Mouse (Mus musculus): ENCODE measurements around the gene Nt5c3. TPM values are rescaled to one million over a fixed set of nuclear protein-coding genes. Genes with fewer than 3 reads are reported as not detected.

Nt5c3 gene
- polyA plus RNA-seq (2015; fragmentation: Nextera tagmentation; extraction: Ambion mirVana): 240 and 242 TPM in 2 replicates

DNA sequence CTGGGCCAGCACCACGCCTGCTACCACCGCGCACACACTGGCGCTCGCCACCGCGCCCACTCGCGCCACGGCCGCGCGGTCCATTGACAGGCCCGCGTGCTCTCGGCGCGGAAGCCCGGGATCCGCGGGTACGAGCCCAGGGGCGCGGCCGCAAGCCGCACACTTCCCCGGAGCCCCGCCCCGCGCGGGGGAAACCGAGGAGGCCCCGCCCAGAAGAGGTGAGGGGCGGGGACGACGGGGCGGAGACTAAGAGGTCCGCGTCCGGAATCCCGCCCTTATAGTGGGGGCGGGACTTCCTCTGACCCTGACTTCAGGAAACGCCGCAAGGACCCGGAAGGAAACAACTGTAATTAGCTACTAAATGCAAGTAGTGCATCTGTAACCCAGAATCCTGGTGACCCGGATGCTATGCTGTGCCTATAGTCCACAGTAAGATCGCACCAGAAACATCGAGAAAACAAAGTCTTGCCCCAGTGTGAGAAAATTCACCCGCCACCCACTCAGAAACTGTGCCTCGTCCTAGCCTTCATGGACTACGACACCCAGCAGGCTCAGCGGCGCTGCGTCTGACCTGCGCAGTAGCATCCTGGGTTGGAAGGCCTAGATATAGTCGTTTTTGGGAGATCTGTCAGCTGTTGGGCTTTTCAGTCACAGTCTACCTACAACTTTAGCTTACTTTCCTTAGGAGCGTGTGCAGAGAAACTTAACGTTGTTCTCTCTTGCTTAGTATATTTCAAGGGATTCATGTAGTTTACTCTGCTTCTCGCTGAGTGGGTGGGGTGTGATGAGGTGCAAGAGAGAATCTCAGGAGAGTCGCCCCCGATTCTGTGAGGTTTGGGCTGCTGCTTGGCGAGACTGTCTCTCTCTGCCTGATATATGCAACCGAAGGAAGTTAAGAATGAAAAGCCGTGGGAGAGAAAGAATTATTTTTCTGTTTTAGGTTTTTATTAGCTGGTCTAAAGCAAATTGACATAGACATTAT is at the start of gene Nt5c3, which contains the start of gene Vmn1r4:
TSS of gene Nt5c3 (minus strand) at position 207 of the 982 bp plus-strand sequence.
TSS of gene Vmn1r4 (plus strand) at position 290 of the 982 bp plus-strand sequence.
- peak; percentile 84 for ATAC-seq (ENCODE audit: low read depth)
- H3K4me3 ChIP-seq (ENCODE audit: low read depth, low read length): peak within 1 kb of the TSS; percentile 94
- H3K4me1 ChIP-seq (ENCODE audit: control insufficient read depth, low read depth, low read length): peaks cover 18% of the 10 kb centered on the region
- H3K27ac ChIP-seq (ENCODE audit: low read length): peak within 1 kb of the TSS; percentile 96
- no peaks in the 10 kb centered on the region for H3K9me3 ChIP-seq (replicated peaks; ENCODE audit: control insufficient read depth, low read length)
- H3K27me3 ChIP-seq (ENCODE audit: control insufficient read depth, insufficient read depth, low read depth, low read length): no peaks in the 10 kb centered on the region
- peak within 1 kb of the TSS; percentile 94 for H3K9ac ChIP-seq (ENCODE audit: low read depth, low read length)
- H3K4me2 ChIP-seq (ENCODE audit: low read depth, low read length): peak within 1 kb of the TSS; percentile 81
- H3K36me3 ChIP-seq (ENCODE audit: control insufficient read depth, insufficient read depth): no peaks in the 10 kb centered on the region
- WGBS (ENCODE audit: insufficient replicate concordance): 3% methylated on average over 60 of the region's 64 CpGs

- Histone ChIP-seq H3K36me3 (ENCODE audit: control insufficient read depth, insufficient read depth) (no peaks in the 10 kb centered on the region), H3K27me3 (ENCODE audit: control insufficient read depth, insufficient read depth, low read depth, low read length) (no peaks in the 10 kb centered on the region), H3K9me3 (replicated peaks; ENCODE audit: control insufficient read depth, low read length) (no peaks in the 10 kb centered on the region), H3K4me2 (ENCODE audit: low read depth, low read length) (no peak within 1 kb of the TSS), H3K4me3 (ENCODE audit: low read depth, low read length) (no peak within 1 kb of the TSS), H3K27ac (ENCODE audit: low read length) (no peak within 1 kb of the TSS), H3K9ac (ENCODE audit: low read depth, low read length) (no peak within 1 kb of the TSS), H3K4me1 (ENCODE audit: control insufficient read depth, low read depth, low read length) (no peaks in the 10 kb centered on the region)
- ATAC-seq (ENCODE audit: low read depth): no peak
Observed at GRCm38 (mm10) chr6:56969973-56970372, 46.2 kb upstream of the Nt5c3 start, which contains the start of gene Vmn1r5. Gene Vmn1r5 (plus strand): TSS chr6:56970273.

DNA sequence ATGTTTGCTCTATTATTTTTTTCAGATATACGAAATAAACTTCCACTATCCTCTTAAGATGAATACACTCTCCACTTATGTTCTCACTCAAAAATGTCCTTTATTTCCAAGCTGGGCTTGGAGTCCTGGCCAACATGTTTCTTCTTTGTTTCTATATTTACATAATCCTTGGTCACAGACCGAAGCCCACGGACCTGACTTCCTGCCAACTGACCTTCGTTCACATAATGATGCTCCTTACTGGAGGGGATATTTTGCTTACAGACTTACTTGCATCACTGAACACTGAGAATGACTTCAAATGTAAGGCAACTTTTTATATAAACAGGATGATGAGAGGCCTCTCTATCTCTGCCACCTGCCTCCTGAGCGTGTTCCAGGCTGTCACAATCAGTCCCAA is 32.7 kb upstream of the Nt5c3 start:
- Histone ChIP-seq H3K27me3 (ENCODE audit: control insufficient read depth, insufficient read depth, low read depth, low read length) (no peaks in the 10 kb centered on the region), H3K27ac (ENCODE audit: low read length) (no peak overlapping the region), H3K4me1 (ENCODE audit: control insufficient read depth, low read depth, low read length) (no peaks in the 10 kb centered on the region), H3K4me3 (ENCODE audit: low read depth, low read length) (no peak overlapping the region), H3K4me2 (ENCODE audit: low read depth, low read length) (no peak overlapping the region), H3K36me3 (ENCODE audit: control insufficient read depth, insufficient read depth) (no peaks in the 10 kb centered on the region), H3K9ac (ENCODE audit: low read depth, low read length) (no peak overlapping the region), H3K9me3 (replicated peaks; ENCODE audit: control insufficient read depth, low read length) (no peaks in the 10 kb centered on the region)
- no peak for ATAC-seq (ENCODE audit: low read depth)
- 56% methylated on average over 5 of the region's 5 CpGs for WGBS (ENCODE audit: insufficient replicate concordance)

GRCm38 (mm10) chr6:56934366-56934765 is 10.6 kb upstream of the Nt5c3 start:
- no peak overlapping the region for H3K9ac ChIP-seq (ENCODE audit: low read depth, low read length)
- H3K4me2 ChIP-seq (ENCODE audit: low read depth, low read length): no peak overlapping the region
- WGBS (ENCODE audit: insufficient replicate concordance): 55% methylated on average over 4 of the region's 4 CpGs
- ATAC-seq (ENCODE audit: low read depth): no peak
- no peaks in the 10 kb centered on the region for H3K9me3 ChIP-seq (replicated peaks; ENCODE audit: control insufficient read depth, low read length)
- H3K4me1 ChIP-seq (ENCODE audit: control insufficient read depth, low read depth, low read length): no peaks in the 10 kb centered on the region
- H3K27ac ChIP-seq (ENCODE audit: low read length): no peak overlapping the region
- H3K36me3 ChIP-seq (ENCODE audit: control insufficient read depth, insufficient read depth): no peaks in the 10 kb centered on the region
- peaks cover 3% of the 10 kb centered on the region; the same call in 1 of the 2 replicates for H3K27me3 ChIP-seq (ENCODE audit: control insufficient read depth, insufficient read depth, low read depth, low read length)
- no peak overlapping the region for H3K4me3 ChIP-seq (ENCODE audit: low read depth, low read length)

- ATAC-seq (ENCODE audit: low read depth): no peak
Observed at GRCm38 (mm10) chr6:56932464-56932863, 8.7 kb upstream of the Nt5c3 start.

GRCm38 (mm10) chr6:56931648-56932415 is 8.1 kb upstream of the Nt5c3 start:
- Histone ChIP-seq H3K4me3 (ENCODE audit: low read depth, low read length) (no peak overlapping the region), H3K9ac (ENCODE audit: low read depth, low read length) (no peak overlapping the region), H3K9me3 (replicated peaks; ENCODE audit: control insufficient read depth, low read length) (no peaks in the 10 kb centered on the region), H3K4me1 (ENCODE audit: control insufficient read depth, low read depth, low read length) (no peaks in the 10 kb centered on the region), H3K36me3 (ENCODE audit: control insufficient read depth, insufficient read depth) (no peaks in the 10 kb centered on the region), H3K27me3 (ENCODE audit: control insufficient read depth, insufficient read depth, low read depth, low read length) (peaks cover 3% of the 10 kb centered on the region; the same call in 1 of the 2 replicates), H3K27ac (ENCODE audit: low read length) (no peak overlapping the region), H3K4me2 (ENCODE audit: low read depth, low read length) (no peak overlapping the region)
- 54% methylated on average over 4 of the region's 4 CpGs for WGBS (ENCODE audit: insufficient replicate concordance)
- ATAC-seq (ENCODE audit: low read depth): no peak

More at GRCm38 (mm10) chr6:56932464-56932863, 8.7 kb upstream of the Nt5c3 start:
- H3K4me1 ChIP-seq (ENCODE audit: control insufficient read depth, low read depth, low read length): no peaks in the 10 kb centered on the region
- H3K36me3 ChIP-seq (ENCODE audit: control insufficient read depth, insufficient read depth): no peaks in the 10 kb centered on the region
- no peak overlapping the region for H3K4me2 ChIP-seq (ENCODE audit: low read depth, low read length)
- no peak overlapping the region for H3K27ac ChIP-seq (ENCODE audit: low read length)
- H3K9ac ChIP-seq (ENCODE audit: low read depth, low read length): no peak overlapping the region
- H3K4me3 ChIP-seq (ENCODE audit: low read depth, low read length): no peak overlapping the region
- H3K9me3 ChIP-seq (replicated peaks; ENCODE audit: control insufficient read depth, low read length): no peaks in the 10 kb centered on the region
- peaks cover 3% of the 10 kb centered on the region; the same call in 1 of the 2 replicates for H3K27me3 ChIP-seq (ENCODE audit: control insufficient read depth, insufficient read depth, low read depth, low read length)
- 39% methylated on average over 2 of the region's 2 CpGs for WGBS (ENCODE audit: insufficient replicate concordance)

DNA sequence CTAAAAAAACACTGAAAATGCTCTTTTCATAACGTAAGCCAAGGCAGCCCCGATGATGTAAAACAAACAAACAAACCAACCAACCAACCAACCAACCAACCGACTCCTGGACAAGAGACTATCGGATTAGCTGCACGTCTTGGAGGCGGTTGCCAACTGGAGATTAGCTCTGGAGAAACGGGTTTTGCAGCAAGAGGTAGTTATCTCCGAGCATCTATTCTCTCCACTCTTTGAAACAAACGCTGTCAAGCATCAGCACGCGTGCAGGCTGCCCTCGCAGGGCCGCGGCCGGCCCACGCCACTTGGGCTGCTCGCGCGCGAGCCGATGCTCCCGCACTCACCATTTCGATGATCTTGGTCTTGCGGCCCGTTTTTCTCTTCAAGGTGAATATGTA is 404 bp downstream of the Nt5c3 start:
- Histone ChIP-seq H3K27ac (ENCODE audit: low read length) (peak overlapping the region; percentile 96), H3K9me3 (replicated peaks; ENCODE audit: control insufficient read depth, low read length) (no peaks in the 10 kb centered on the region), H3K27me3 (ENCODE audit: control insufficient read depth, insufficient read depth, low read depth, low read length) (no peaks in the 10 kb centered on the region), H3K9ac (ENCODE audit: low read depth, low read length) (peak overlapping the region; percentile 94), H3K4me1 (ENCODE audit: control insufficient read depth, low read depth, low read length) (peaks cover 25% of the 10 kb centered on the region), H3K4me3 (ENCODE audit: low read depth, low read length) (peak overlapping the region; percentile 94), H3K4me2 (ENCODE audit: low read depth, low read length) (peak overlapping the region; percentile 68), H3K36me3 (ENCODE audit: control insufficient read depth, insufficient read depth) (no peaks in the 10 kb centered on the region)
- under 1% methylated on average over 25 of the region's 25 CpGs for WGBS (ENCODE audit: insufficient replicate concordance)
- peak; percentile 30 for ATAC-seq (ENCODE audit: low read depth)

DNA sequence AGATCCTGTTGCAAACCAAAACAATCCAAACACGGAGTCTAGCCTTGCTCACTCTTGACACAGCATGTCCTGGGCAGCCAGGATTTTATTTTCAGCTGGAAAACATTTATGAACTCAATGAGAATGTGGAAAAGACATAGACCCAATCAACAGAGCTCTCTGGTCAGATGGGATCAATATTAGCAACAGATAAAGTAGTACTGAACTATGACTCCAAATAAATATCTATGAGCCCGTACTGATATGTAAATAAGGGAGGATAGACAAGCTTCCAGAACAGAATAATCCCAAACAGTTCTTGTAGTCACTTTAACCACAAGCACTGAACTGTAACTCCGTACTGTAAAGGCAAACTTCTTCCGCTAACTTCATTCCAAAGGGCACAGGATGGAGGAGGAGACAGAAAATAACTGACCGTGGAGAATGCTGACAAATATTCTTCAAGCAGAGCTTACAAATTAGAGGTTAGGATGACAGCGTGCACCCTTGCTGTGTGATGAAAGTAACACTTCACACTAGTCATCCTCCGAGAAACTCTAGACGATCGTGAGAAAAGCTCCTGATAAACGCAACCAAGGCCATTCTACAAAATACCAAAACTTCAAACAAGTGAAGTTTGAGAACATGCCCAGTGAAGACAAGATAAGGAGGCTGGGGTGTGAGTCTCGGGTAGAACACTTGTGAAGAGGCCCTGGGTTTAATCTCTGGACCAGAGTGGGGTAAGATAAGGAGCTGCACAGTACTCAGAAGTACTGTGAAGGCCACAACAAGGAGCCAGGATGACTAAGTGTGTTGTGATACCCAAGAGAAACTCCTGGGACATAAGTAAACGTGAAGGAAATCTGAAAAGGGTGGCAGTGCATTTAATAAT is 3.3 kb downstream of the Nt5c3 start:
- Histone ChIP-seq H3K27me3 (ENCODE audit: control insufficient read depth, insufficient read depth, low read depth, low read length) (no peaks in the 10 kb centered on the region), H3K4me2 (ENCODE audit: low read depth, low read length) (peak overlapping the region; percentile 68)
- ATAC-seq (ENCODE audit: low read depth): peak; percentile 72

More for the DNA sequence above, 3.3 kb downstream of the Nt5c3 start:
- Histone ChIP-seq H3K9me3 (replicated peaks; ENCODE audit: control insufficient read depth, low read length) (no peaks in the 10 kb centered on the region), H3K27ac (ENCODE audit: low read length) (peak overlapping the region; percentile 94), H3K9ac (ENCODE audit: low read depth, low read length) (peak overlapping the region; percentile 59), H3K4me1 (ENCODE audit: control insufficient read depth, low read depth, low read length) (peaks cover 51% of the 10 kb centered on the region), H3K4me3 (ENCODE audit: low read depth, low read length) (peak overlapping the region; percentile 59), H3K36me3 (ENCODE audit: control insufficient read depth, insufficient read depth) (no peaks in the 10 kb centered on the region; the same call in 1 of the 2 replicates)
- WGBS (ENCODE audit: insufficient replicate concordance): 16% methylated on average over 12 of the region's 12 CpGs
